Mouse (Mus musculus): Measurements from ENCODE around the gene Fli1. TPM values are rescaled to one million over a fixed set of nuclear protein-coding genes. Genes with fewer than 3 reads are reported as not detected.

The Fli1 gene
- polyA plus RNA-seq, 1 experiment from 2014 or later, result 22.8 TPM

- WGBS, result 81% methylated on average over 4 of the region's 4 CpGs
Measured at GRCm38 (mm10) chr9:32487401-32487800, 55.3 kb downstream of the Fli1 start.

DNA sequence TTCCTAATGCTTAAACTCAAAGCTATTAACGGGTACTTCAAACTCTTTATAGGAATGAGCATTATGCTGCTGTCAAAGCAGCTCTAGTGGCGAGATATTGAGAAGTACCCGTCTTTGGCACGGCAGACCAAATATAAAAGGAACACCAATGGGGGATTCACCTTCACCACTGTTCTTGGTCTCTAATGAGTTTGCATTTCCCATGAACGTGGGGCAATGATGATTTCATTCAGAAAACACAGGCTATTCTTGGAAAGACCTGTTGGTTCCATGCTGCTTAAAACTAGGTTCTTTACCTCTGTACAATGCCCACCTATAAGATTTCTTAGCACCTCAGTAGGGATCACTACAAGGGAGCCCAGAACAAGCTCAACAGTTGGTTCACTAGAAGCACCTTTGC, 62.2 kb downstream of the Fli1 start:
- H3K27ac ChIP-seq (ENCODE audit: low read depth, low read length), result no peak overlapping the region
- ATAC-seq (ENCODE audit: insufficient read depth, low FRiP score, low TSS enrichment), result no peak
- DNase-seq (ENCODE audit: low spot score), result no peak

More at GRCm38 (mm10) chr9:32487401-32487800, 55.3 kb downstream of the Fli1 start:
- H3K4me3 ChIP-seq (ENCODE audit: low read depth, low read length), result no peak overlapping the region
- H3K36me3 ChIP-seq (ENCODE audit: control insufficient read depth, insufficient read depth, low read length), result no peaks in the 10 kb centered on the region
- no peaks in the 10 kb centered on the region for H3K27me3 ChIP-seq (ENCODE audit: control insufficient read depth, insufficient read depth, low read length)
- H3K9me3 ChIP-seq (ENCODE audit: control insufficient read depth, low read length), result no peaks in the 10 kb centered on the region
- no peak overlapping the region for H3K4me2 ChIP-seq (ENCODE audit: low read depth)
- H3K27ac ChIP-seq (ENCODE audit: low read depth, low read length), result no peak overlapping the region
- H3K9ac ChIP-seq (ENCODE audit: low read length), result no peak overlapping the region
- DNase-seq (ENCODE audit: low spot score) (no peak), ATAC-seq (ENCODE audit: insufficient read depth, low FRiP score, low TSS enrichment) (no peak)
- no peaks in the 10 kb centered on the region for H3K4me1 ChIP-seq (ENCODE audit: control insufficient read depth, insufficient read depth, low read length)

DNA sequence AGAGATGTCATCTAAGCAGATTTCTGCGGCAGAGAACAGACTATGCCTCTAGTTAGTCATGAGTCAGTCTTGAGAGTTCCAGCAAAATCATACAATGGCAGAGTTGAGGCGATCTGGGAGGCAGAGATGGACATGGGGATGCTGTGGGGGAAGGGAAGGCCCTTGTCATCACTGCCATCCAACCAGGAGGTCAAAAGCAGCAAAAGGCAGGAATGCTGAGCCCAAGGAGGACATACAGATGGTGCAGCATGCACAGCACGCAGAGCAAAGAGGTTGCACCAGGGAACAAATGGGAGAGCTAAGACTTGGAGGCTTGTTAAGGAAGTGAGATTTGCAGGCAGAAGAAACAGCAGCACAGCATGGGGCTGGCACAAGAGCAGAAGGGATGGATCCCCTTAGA, 63.9 kb downstream of the Fli1 start:
- WGBS, result 45% methylated on average over 3 of the region's 3 CpGs
- ATAC-seq (ENCODE audit: insufficient read depth, low FRiP score, low TSS enrichment), result no peak
- H3K4me2 ChIP-seq (ENCODE audit: low read depth), result no peak overlapping the region
- H3K27me3 ChIP-seq (ENCODE audit: control insufficient read depth, insufficient read depth, low read length), result no peaks in the 10 kb centered on the region
- no peak for DNase-seq (ENCODE audit: low spot score)
- H3K9me3 ChIP-seq (ENCODE audit: control insufficient read depth, low read length), result no peaks in the 10 kb centered on the region
- H3K4me1 ChIP-seq (ENCODE audit: control insufficient read depth, insufficient read depth, low read length), result no peaks in the 10 kb centered on the region; the same call in 1 of the 2 replicates
- no peak overlapping the region for H3K27ac ChIP-seq (ENCODE audit: low read depth, low read length)
- no peaks in the 10 kb centered on the region; the same call in 1 of the 2 replicates for H3K36me3 ChIP-seq (ENCODE audit: control insufficient read depth, insufficient read depth, low read length)
- no peak overlapping the region for H3K9ac ChIP-seq (ENCODE audit: low read length)
- H3K4me3 ChIP-seq (ENCODE audit: low read depth, low read length), result no peak overlapping the region

More for the DNA sequence above, 62.2 kb downstream of the Fli1 start:
- Histone ChIP-seq H3K27me3 (ENCODE audit: control insufficient read depth, insufficient read depth, low read length) (no peaks in the 10 kb centered on the region), H3K9me3 (ENCODE audit: control insufficient read depth, low read length) (no peaks in the 10 kb centered on the region), H3K9ac (ENCODE audit: low read length) (no peak overlapping the region), H3K4me3 (ENCODE audit: low read depth, low read length) (no peak overlapping the region), H3K4me2 (ENCODE audit: low read depth) (no peak overlapping the region), H3K36me3 (ENCODE audit: control insufficient read depth, insufficient read depth, low read length) (no peaks in the 10 kb centered on the region), H3K4me1 (ENCODE audit: control insufficient read depth, insufficient read depth, low read length) (no peaks in the 10 kb centered on the region; the same call in 1 of the 2 replicates)
- WGBS, result 89% methylated on average over 5 of the region's 5 CpGs

GRCm38 (mm10) chr9:32478087-32478486, 64.6 kb downstream of the Fli1 start:
- H3K27me3 ChIP-seq (ENCODE audit: control insufficient read depth, insufficient read depth, low read length), result no peaks in the 10 kb centered on the region
- DNase-seq (ENCODE audit: low spot score) (no peak), ATAC-seq (ENCODE audit: insufficient read depth, low FRiP score, low TSS enrichment) (no peak)
- H3K36me3 ChIP-seq (ENCODE audit: control insufficient read depth, insufficient read depth, low read length), result no peaks in the 10 kb centered on the region; the same call in 1 of the 2 replicates
- H3K4me2 ChIP-seq (ENCODE audit: low read depth), result no peak overlapping the region
- no peaks in the 10 kb centered on the region; the same call in 1 of the 2 replicates for H3K4me1 ChIP-seq (ENCODE audit: control insufficient read depth, insufficient read depth, low read length)
- 45% methylated on average over 2 of the region's 2 CpGs for WGBS
- no peak overlapping the region for H3K4me3 ChIP-seq (ENCODE audit: low read depth, low read length)
- no peaks in the 10 kb centered on the region for H3K9me3 ChIP-seq (ENCODE audit: control insufficient read depth, low read length)
- H3K27ac ChIP-seq (ENCODE audit: low read depth, low read length), result no peak overlapping the region
- H3K9ac ChIP-seq (ENCODE audit: low read length), result no peak overlapping the region

DNA sequence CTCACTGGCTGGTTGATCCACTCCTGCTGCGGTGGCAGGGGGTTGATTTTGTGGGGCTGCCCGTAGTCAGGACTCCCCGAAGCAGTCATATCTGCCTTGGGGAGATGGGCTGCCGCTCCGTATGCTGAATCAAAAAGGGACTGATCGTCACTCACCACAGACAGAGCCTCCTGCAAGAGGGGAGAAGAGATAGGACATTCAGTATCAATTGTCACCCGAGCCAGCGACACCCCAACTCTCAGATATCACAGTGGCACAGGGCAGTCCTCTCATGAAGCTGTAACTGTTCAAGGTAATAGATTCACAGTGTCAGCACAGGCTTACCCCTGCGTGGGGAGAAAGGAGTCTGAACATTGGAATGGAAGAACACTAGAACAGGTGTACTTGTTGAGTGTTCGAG, 66.1 kb downstream of the Fli1 start:
- Histone ChIP-seq H3K4me3 (ENCODE audit: low read depth, low read length) (no peak overlapping the region), H3K27me3 (ENCODE audit: control insufficient read depth, insufficient read depth, low read length) (no peaks in the 10 kb centered on the region), H3K9ac (ENCODE audit: low read length) (no peak overlapping the region), H3K4me1 (ENCODE audit: control insufficient read depth, insufficient read depth, low read length) (no peaks in the 10 kb centered on the region; the same call in 1 of the 2 replicates), H3K36me3 (ENCODE audit: control insufficient read depth, insufficient read depth, low read length) (no peaks in the 10 kb centered on the region; the same call in 1 of the 2 replicates), H3K9me3 (ENCODE audit: control insufficient read depth, low read length) (no peaks in the 10 kb centered on the region), H3K27ac (ENCODE audit: low read depth, low read length) (no peak overlapping the region), H3K4me2 (ENCODE audit: low read depth) (no peak overlapping the region)
- 91% methylated on average over 10 of the region's 10 CpGs for WGBS
- no peak for ATAC-seq (ENCODE audit: insufficient read depth, low FRiP score, low TSS enrichment)
- DNase-seq (ENCODE audit: low spot score), result no peak

DNA sequence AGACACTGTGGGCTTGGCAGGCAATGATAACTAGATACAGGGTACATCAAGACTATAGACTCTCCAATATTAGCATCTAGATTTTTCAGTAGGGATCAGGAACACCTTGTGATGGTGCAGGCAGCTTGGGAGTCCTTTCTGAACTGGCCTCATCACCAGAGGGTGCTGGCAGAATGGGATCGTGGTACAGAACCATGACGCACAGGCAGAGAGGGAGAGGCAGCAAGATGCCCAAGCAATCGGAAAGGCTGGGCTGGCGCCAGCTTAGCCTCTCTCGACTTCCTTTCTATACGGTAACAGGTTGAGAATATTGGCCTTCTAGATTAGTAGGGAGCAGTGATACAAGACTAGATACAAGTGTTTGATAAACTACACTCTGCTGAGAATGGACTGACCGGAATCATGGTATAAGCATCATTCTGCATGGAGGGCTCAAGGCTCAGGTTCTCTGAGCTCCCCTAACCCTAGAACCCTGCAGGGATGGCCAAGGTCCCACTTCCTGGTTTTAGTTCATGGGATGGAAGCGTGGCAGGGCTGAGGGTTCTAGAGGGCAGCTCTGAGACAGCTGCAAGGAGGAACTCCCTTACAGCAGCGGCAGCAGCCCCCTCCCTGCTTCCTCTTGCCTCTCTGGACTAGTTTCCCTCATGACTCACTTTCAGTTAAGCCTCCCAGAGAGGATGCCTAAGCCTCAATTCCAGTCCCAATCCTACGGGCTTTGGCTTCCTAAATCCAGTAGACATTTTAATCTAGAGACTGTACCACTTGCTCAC, 67.9 kb downstream of the Fli1 start:
- Histone ChIP-seq H3K4me2 (ENCODE audit: low read depth) (no peak overlapping the region), H3K27me3 (ENCODE audit: control insufficient read depth, insufficient read depth, low read length) (no peaks in the 10 kb centered on the region), H3K36me3 (ENCODE audit: control insufficient read depth, insufficient read depth, low read length) (no peaks in the 10 kb centered on the region; the same call in 1 of the 2 replicates), H3K27ac (ENCODE audit: low read depth, low read length) (no peak overlapping the region), H3K9me3 (ENCODE audit: control insufficient read depth, low read length) (no peaks in the 10 kb centered on the region), H3K4me3 (ENCODE audit: low read depth, low read length) (no peak overlapping the region), H3K4me1 (ENCODE audit: control insufficient read depth, insufficient read depth, low read length) (no peaks in the 10 kb centered on the region; the same call in 1 of the 2 replicates), H3K9ac (ENCODE audit: low read length) (no peak overlapping the region)
- WGBS, result 86% methylated on average over 10 of the region's 10 CpGs
- no peak for ATAC-seq (ENCODE audit: insufficient read depth, low FRiP score, low TSS enrichment)
- no peak for DNase-seq (ENCODE audit: low spot score)

DNA sequence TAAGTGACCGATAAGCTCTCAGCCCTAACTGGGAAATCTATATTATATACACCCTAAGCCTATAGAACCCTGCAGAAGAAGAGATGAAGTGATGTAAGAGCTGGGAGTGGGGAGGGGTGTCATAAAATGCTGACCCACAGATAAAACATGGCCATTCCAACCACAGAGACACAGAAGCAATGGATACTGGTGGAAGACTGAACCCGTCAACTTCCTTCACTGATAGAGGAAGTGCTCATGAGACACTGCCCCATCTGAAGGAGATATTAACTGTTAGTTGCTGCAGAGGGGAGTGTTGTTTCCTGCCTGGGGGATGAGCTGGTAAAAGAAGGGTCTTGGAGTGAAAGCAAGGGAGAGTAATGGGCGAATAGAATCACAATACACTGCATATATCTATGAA, 70.3 kb downstream of the Fli1 start:
- Histone ChIP-seq H3K27ac (ENCODE audit: low read depth, low read length) (no peak overlapping the region), H3K9ac (ENCODE audit: low read length) (no peak overlapping the region), H3K4me2 (ENCODE audit: low read depth) (no peak overlapping the region), H3K27me3 (ENCODE audit: control insufficient read depth, insufficient read depth, low read length) (no peaks in the 10 kb centered on the region), H3K9me3 (ENCODE audit: control insufficient read depth, low read length) (no peaks in the 10 kb centered on the region), H3K4me3 (ENCODE audit: low read depth, low read length) (no peak overlapping the region), H3K36me3 (ENCODE audit: control insufficient read depth, insufficient read depth, low read length) (no peaks in the 10 kb centered on the region; the same call in 1 of the 2 replicates), H3K4me1 (ENCODE audit: control insufficient read depth, insufficient read depth, low read length) (no peaks in the 10 kb centered on the region)
- WGBS, result 94% methylated on average over 3 of the region's 3 CpGs
- ATAC-seq (ENCODE audit: insufficient read depth, low FRiP score, low TSS enrichment), result no peak
- no peak for DNase-seq (ENCODE audit: low spot score)

GRCm38 (mm10) chr9:32469123-32469751, 73.4 kb downstream of the Fli1 start:
- ATAC-seq (ENCODE audit: insufficient read depth, low FRiP score, low TSS enrichment) (no peak), DNase-seq (ENCODE audit: low spot score) (no peak)
- Histone ChIP-seq H3K4me1 (ENCODE audit: control insufficient read depth, insufficient read depth, low read length) (no peaks in the 10 kb centered on the region), H3K4me3 (ENCODE audit: low read depth, low read length) (no peak overlapping the region), H3K27ac (ENCODE audit: low read depth, low read length) (no peak overlapping the region), H3K4me2 (ENCODE audit: low read depth) (no peak overlapping the region), H3K9ac (ENCODE audit: low read length) (no peak overlapping the region), H3K27me3 (ENCODE audit: control insufficient read depth, insufficient read depth, low read length) (no peaks in the 10 kb centered on the region), H3K9me3 (ENCODE audit: control insufficient read depth, low read length) (no peaks in the 10 kb centered on the region), H3K36me3 (ENCODE audit: control insufficient read depth, insufficient read depth, low read length) (no peaks in the 10 kb centered on the region; the same call in 1 of the 2 replicates)
- 74% methylated on average over 8 of the region's 8 CpGs for WGBS
